Mouse (Mus musculus) heart, embryonic 11.5 days (tissue): ENCODE results near the gene 4930558K02Rik. TPM values are rescaled to one million over a fixed set of nuclear protein-coding genes. Genes with fewer than 3 reads are reported as not detected.

Experiments
- ATAC-seq: fragments of 200-750 bp; cut with Nextera tagmentation; replicated peaks from 2 replicates; pipeline ENCODE4 v1.8.0; 2017; ENCODE audit warnings: moderate library complexity; ENCODE audit not compliant: insufficient number of reproducible peaks, low FRiP score, low TSS enrichment
- H3K27ac ChIP-seq: fragments of 300-500 bp; sonication (generic); 2 replicates; pipeline ENCODE4 v1.5.1; 2014; ENCODE audit warnings: mild to moderate bottlenecking, low read depth, low read length
- H3K27me3 ChIP-seq: fragments of 300-500 bp; sonication (generic); 2 replicates; pipeline ENCODE4 v1.6.1; 2014; ENCODE audit warnings: mild to moderate bottlenecking, low read length, mixed read lengths; ENCODE audit not compliant: control insufficient read depth, insufficient read depth
- H3K36me3 ChIP-seq: fragments of 300-500 bp; sonication (generic); 2 replicates; pipeline ENCODE4 v1.6.1; 2014; ENCODE audit warnings: mild to moderate bottlenecking, low read length, moderate library complexity, mixed read lengths; ENCODE audit not compliant: control insufficient read depth, insufficient read depth
- H3K4me1 ChIP-seq: fragments of 300-500 bp; sonication (generic); 2 replicates; pipeline ENCODE4 v1.6.1; 2014; ENCODE audit warnings: low read length; ENCODE audit not compliant: control insufficient read depth, insufficient read depth
- H3K4me2 ChIP-seq: fragments of 300-500 bp; sonication (generic); 2 replicates; pipeline ENCODE4 v1.6.1; 2014; ENCODE audit warnings: mild to moderate bottlenecking, moderate library complexity
- H3K4me3 ChIP-seq: fragments of 300-500 bp; sonication (generic); 2 replicates; pipeline ENCODE4 v1.5.1; 2014; ENCODE audit warnings: low read depth, low read length
- H3K9ac ChIP-seq: fragments of 300-500 bp; sonication (generic); 2 replicates; pipeline ENCODE4 v1.6.1; 2014; ENCODE audit warnings: mild to moderate bottlenecking, low read depth, low read length, moderate library complexity
- H3K9me3 ChIP-seq: fragments of 300-500 bp; sonication (generic); replicated peaks from 2 replicates; pipeline ENCODE4 v1.6.1; 2016; ENCODE audit warnings: low read length; ENCODE audit not compliant: control insufficient read depth
- WGBS: fragments of 180-500 bp; shearing (Covaris S2); extraction: QIAGEN DNeasy Blood & Tissue Kit; methylation state at CpG from one replicate; pipeline ENCODE4 v1.1.7; 2014; ENCODE audit not compliant: insufficient replicate concordance; 5-methylcytosine and 5-hydroxymethylcytosine counted together
- polyA plus RNA-seq: library from polyadenylated mRNA; unstranded; fragments of >200 nt; fragmentation: Nextera tagmentation; extraction: Ambion mirVana; gene quantifications from 2 replicates; pipeline ENCODE4 v1.2.1, GENCODE M21; 2014

The 4930558K02Rik gene
- polyA plus RNA-seq, 1 experiment from 2014 or later = not detected

DNA sequence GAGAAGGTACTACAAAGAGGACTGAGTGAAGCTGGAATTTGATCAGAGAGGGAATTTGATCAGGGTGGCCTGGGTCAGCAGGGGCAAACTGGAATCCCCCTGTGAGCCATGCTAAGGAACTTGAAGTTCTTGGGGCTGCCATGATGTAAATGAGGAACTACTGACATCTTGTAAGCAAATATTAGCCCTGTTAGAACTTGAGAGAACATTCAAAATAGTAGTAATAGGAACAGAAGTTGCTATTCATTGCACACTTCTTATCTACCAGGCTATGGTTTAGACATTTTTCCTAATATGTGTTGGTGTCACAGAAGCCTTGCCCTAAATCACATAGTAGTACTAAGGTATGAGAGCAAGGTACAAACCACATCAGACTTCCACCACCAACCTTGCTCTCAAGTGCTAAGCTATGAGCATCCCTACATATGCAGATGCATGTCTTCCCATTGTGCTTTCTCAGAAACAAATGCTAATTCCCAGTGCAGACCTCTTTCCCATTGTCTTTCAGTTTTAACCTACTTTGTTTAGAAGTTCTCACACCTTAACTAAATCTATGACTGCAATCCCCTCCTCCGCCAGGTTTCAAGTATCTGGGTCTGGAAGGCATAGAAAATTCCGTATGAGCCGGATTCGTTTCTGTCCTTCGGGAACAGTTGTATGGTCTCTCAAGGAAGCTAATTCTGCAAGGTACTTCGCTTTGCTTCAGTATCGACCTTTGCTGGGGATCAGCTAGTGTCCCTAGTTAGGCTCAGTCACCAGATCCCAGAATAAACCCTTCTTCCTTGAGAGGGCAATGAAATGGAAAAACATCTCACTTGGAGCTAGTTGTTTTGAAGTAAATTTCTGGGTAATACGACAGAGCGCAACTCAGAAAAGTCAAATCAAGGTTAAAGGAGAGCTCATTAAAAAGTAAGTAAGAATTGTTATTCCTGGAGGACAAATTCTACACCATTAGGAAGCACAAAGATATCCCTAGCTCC, 58.7 kb downstream of the 4930558K02Rik start:
- no peaks in the 10 kb centered on the region for H3K9me3 ChIP-seq
- H3K9ac ChIP-seq = no peak overlapping the region
- H3K4me3 ChIP-seq = no peak overlapping the region
- H3K4me1 ChIP-seq = no peaks in the 10 kb centered on the region
- no peaks in the 10 kb centered on the region for H3K36me3 ChIP-seq
- ATAC-seq = no peak
- WGBS = 82% methylated on average over 9 of the region's 9 CpGs
- H3K27ac ChIP-seq = no peak overlapping the region
- no peaks in the 10 kb centered on the region for H3K27me3 ChIP-seq
- H3K4me2 ChIP-seq = no peak overlapping the region

DNA sequence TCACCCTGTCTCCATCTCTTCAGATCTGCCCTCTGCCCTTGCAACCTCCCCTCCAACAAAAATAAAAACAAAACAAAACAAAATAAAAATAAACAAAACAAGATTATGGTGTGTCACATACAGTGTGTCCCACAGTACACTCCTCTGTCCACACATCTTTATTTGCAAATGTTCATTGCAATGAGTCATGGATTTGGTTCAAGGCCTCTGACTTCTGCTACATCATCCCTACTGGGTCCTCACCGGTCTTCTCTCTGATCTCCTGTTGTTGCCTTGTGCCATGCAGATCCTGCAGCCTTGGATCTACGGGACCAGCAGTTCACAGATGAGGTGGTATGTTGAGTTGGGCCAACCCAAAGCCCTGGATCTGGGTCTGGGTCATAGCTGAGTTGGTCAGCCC, 59.8 kb downstream of the 4930558K02Rik start:
- Histone ChIP-seq H3K4me1 (no peaks in the 10 kb centered on the region), H3K36me3 (no peaks in the 10 kb centered on the region), H3K9me3 (no peaks in the 10 kb centered on the region), H3K4me3 (no peak overlapping the region), H3K4me2 (no peak overlapping the region), H3K27ac (no peak overlapping the region), H3K9ac (no peak overlapping the region), H3K27me3 (no peaks in the 10 kb centered on the region)
- WGBS = 89% methylated on average over 2 of the region's 2 CpGs
- no peak for ATAC-seq

DNA sequence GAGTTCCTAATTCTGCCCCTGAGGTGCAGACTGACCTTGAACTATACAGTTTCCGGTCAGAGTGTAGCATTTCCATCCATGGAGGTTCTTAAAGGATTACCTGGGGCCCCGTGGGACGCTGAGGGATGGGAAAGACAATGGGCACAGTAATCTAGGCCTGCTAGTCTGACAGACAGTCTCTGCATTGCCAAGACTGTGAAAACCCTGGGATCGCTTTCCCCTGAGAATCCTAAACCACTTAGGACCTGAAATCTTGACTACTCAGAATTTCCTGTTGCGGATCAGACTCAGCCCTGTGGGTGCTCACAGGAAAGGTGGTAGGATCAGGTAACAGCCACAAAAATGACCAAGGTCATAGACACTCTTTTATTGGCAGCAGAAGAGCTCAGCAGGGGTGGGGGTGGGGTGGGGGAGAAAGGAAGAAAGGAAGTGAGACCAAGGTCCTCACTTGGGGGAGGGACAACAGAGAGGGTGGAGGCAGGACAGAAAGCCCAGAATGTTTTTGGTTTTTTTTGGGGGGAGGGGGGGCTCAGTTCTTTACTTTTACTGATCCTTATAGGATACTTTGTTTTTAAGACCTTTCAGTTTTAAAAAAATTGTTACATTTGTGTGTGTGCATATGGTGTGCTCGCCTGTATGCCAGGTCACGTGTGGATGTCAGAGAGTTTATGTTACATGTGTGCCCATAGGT, 60.6 kb downstream of the 4930558K02Rik start:
- Histone ChIP-seq H3K9ac (no peak overlapping the region), H3K4me3 (no peak overlapping the region), H3K36me3 (no peaks in the 10 kb centered on the region), H3K4me1 (no peaks in the 10 kb centered on the region), H3K27ac (no peak overlapping the region), H3K27me3 (no peaks in the 10 kb centered on the region), H3K9me3 (no peaks in the 10 kb centered on the region), H3K4me2 (no peak overlapping the region)
- no peak for ATAC-seq
- WGBS = 43% methylated on average over 7 of the region's 7 CpGs

DNA sequence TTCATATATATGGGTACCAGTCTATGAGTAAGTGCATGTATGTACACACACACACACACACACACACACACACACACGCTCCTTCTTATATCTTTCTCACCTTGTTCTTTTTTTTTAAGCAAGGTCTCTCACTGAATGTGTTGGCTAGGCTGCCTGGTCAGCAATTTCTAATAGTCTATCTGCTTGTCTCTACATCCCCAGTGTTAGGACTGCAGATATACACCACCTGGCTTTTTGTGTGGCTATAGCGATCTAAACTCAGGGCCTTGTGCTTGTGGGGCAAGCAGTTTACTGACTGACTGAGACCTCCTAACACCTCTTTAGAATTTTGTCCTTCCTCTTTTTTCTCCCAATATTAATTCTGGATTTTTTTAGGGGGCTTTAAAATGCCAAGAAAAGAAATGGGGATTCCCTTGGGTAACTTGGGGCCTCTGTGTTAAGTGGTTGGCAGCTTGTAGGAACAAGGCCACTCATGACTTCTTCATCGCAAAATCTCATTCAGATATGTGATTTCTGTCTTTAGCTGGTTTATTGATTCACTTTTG, 61.4 kb downstream of the 4930558K02Rik start:
- Histone ChIP-seq H3K9me3 (no peaks in the 10 kb centered on the region), H3K27ac (no peak overlapping the region), H3K27me3 (no peaks in the 10 kb centered on the region), H3K4me1 (no peaks in the 10 kb centered on the region), H3K36me3 (no peaks in the 10 kb centered on the region), H3K9ac (no peak overlapping the region), H3K4me2 (no peak overlapping the region), H3K4me3 (no peak overlapping the region)
- WGBS = 77% methylated on average over 3 of the region's 3 CpGs
- ATAC-seq = no peak

DNA sequence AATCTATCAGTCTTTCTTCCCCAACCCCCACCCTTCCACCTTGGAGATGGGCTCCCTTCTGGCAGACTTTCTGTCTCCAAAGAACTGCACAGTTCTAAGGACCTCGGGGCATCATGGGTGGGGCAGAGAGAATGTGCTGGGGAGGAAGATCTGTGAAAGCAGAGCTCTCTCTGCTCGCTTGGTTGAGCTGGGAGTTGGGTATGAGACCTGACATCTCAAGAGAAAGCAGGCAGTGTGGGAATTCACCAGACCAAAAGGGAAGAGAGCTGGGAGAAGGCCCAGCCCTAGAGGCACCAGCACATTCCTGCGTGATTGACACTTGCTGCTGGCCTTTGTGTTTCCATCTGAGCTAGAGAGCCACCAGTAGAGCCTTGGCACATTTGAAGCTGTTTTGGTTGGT, 63.4 kb downstream of the 4930558K02Rik start:
- Histone ChIP-seq H3K27ac (no peak overlapping the region), H3K4me3 (no peak overlapping the region), H3K9me3 (no peaks in the 10 kb centered on the region), H3K27me3 (no peaks in the 10 kb centered on the region), H3K4me1 (no peaks in the 10 kb centered on the region), H3K4me2 (no peak overlapping the region), H3K9ac (no peak overlapping the region), H3K36me3 (no peaks in the 10 kb centered on the region)
- WGBS = 35% methylated on average over 3 of the region's 3 CpGs
- ATAC-seq = no peak

DNA sequence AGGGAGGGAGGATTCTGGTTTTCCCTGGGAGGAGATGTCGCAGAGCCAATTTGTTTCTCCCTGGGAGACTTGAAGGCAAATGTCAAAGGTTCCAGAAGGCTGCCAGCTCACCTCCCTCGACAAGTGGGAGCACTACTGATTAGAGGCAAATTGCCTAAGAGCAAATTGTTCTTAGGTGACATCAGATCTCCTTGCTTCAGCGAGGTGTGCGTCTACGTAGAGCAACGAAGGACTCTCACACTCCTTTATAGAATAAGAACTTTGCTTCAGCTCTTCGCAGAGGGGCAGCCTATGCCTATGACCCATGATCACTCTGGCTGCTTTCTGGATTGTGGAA, 65.8 kb downstream of the 4930558K02Rik start:
- no peaks in the 10 kb centered on the region for H3K9me3 ChIP-seq
- no peaks in the 10 kb centered on the region for H3K4me1 ChIP-seq
- no peak overlapping the region for H3K4me3 ChIP-seq
- no peak overlapping the region for H3K27ac ChIP-seq
- ATAC-seq = no peak
- 32% methylated on average over 7 of the region's 7 CpGs for WGBS
- H3K27me3 ChIP-seq = no peaks in the 10 kb centered on the region
- H3K9ac ChIP-seq = no peak overlapping the region
- H3K36me3 ChIP-seq = no peaks in the 10 kb centered on the region
- H3K4me2 ChIP-seq = no peak overlapping the region

DNA sequence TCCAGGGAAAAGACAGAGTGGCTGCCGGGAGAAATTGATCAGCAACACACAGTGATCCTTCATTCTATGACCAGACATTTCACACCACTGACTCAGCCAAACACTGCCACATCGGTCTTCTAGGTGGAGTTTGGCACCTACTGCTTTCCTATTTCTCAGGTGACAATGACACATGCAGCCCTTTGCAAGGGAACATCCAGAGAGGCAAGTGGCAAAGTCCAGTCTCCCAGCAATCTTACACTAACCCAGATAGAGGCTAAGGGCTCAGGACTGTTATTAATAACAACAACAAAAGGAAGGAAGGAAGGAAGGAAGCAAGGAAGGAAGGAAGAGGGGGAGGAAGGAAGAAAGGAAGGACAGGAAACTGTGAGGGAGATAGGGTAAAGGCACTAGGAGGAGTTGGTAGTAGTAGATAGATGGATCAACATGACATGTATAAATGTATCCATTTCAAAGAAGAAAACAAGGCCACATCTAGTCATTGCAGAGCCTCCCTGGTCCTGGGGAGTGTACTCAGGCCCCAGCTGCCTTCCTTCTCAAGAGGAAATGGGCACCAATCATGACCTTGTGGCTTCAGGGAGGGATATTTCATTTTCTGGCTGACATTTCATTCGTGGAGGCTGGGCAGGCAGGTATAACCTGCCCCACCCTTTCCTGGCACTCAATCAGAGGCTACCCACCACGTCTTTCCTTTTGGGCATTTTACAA, 66.3 kb downstream of the 4930558K02Rik start:
- 0 out of 2 replicates have a peak, but pooled peaks cover 2% of the 10 kb centered on the region for H3K4me1 ChIP-seq
- no peaks in the 10 kb centered on the region for H3K27me3 ChIP-seq
- no peak overlapping the region for H3K4me2 ChIP-seq
- ATAC-seq = no peak
- no peak overlapping the region for H3K27ac ChIP-seq
- H3K4me3 ChIP-seq = no peak overlapping the region
- H3K9ac ChIP-seq = no peak overlapping the region
- no peaks in the 10 kb centered on the region for H3K9me3 ChIP-seq
- H3K36me3 ChIP-seq = no peaks in the 10 kb centered on the region
- 42% methylated on average over 4 of the region's 4 CpGs for WGBS

DNA sequence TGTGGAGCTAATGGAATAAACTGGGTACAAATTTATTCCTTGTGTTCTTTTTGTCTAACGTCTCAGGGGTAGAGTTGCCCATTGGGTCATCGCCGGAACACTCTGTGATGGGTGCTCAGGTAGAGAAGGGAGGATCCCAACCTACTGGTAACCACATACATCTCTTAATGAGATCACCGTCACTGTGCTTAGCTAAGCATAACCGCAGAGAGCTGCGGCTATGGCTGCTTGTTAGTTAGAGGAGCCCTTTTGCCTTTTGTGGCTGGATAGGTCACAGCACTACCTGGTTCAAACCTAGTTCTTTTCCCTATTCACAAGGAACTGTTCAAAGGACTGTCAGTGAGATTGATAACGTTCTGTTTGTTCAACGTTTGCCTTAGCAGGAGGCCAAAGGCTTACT, 70.4 kb downstream of the 4930558K02Rik start:
- no peaks in the 10 kb centered on the region for H3K9me3 ChIP-seq
- H3K27ac ChIP-seq = no peak overlapping the region
- no peak overlapping the region for H3K4me2 ChIP-seq
- H3K27me3 ChIP-seq = no peaks in the 10 kb centered on the region
- H3K4me1 ChIP-seq = peaks cover 9% of the 10 kb centered on the region; the same call in 1 of the 2 replicates
- no peaks in the 10 kb centered on the region for H3K36me3 ChIP-seq
- no peak for ATAC-seq
- H3K4me3 ChIP-seq = no peak overlapping the region
- 79% methylated on average over 8 of the region's 8 CpGs for WGBS
- H3K9ac ChIP-seq = no peak overlapping the region
